Mouse (Mus musculus) CH12.LX (cell line): ENCODE data around the gene Adarb1.

Experiments used
- MYC ChIP-seq: IDR thresholded peaks from 2 replicates; pipeline ENCODE4 v1.6.1; 2011; ENCODE audit warnings: low read depth, mild to moderate bottlenecking, improper control_type of control experiment, low read length
- SMC3 ChIP-seq: IDR thresholded peaks from 2 replicates; pipeline ENCODE4 v1.6.1; 2011; ENCODE audit warnings: low read depth, low read length, improper control_type of control experiment

GRCm38 (mm10) chr10:77440841-77441755 lies 23.0 kb upstream of the Adarb1 start:
- TF ChIP-seq MYC (no peak), SMC3 (no peak)
